Mouse (Mus musculus) limb, embryonic 12.5 days (tissue): ENCODE data around the gene Fry. TPM values are rescaled to one million over a fixed set of nuclear protein-coding genes. Genes with fewer than 3 reads are reported as not detected.

ENCODE experiments used
- ATAC-seq: fragments of 200-750 bp; cut with Nextera tagmentation; 2 replicates; pipeline ENCODE4 v1.8.0; 2017; ENCODE audit warnings: low read depth, moderate TSS enrichment; ENCODE audit not compliant: insufficient number of reproducible peaks, insufficient read depth, low FRiP score, low TSS enrichment
- H3K27ac ChIP-seq: fragments of 300-500 bp; sonication (generic); 2 replicates; pipeline ENCODE4 v1.5.1; 2016; ENCODE audit warnings: mild to moderate bottlenecking, moderate library complexity
- H3K27me3 ChIP-seq: fragments of 300-500 bp; sonication (generic); 2 replicates; pipeline ENCODE4 v1.6.1; 2016; ENCODE audit warnings: mild to moderate bottlenecking, moderate library complexity
- H3K36me3 ChIP-seq: fragments of 300-500 bp; sonication (generic); 2 replicates; pipeline ENCODE4 v1.6.1; 2016; ENCODE audit warnings: mild to moderate bottlenecking, moderate library complexity
- H3K4me1 ChIP-seq: fragments of 300-500 bp; sonication (generic); replicated peaks from 2 replicates; pipeline ENCODE4 v1.6.1; 2016
- H3K4me2 ChIP-seq: fragments of 300-500 bp; sonication (generic); 2 replicates; pipeline ENCODE4 v1.6.1; 2016; ENCODE audit warnings: mild to moderate bottlenecking, moderate library complexity
- H3K4me3 ChIP-seq: fragments of 300-500 bp; sonication (generic); replicated peaks from 2 replicates; pipeline ENCODE4 v1.5.1; 2016; ENCODE audit warnings: mild to moderate bottlenecking
- H3K9ac ChIP-seq: fragments of 300-500 bp; sonication (generic); replicated peaks from 2 replicates; pipeline ENCODE4 v1.6.1; 2016; ENCODE audit warnings: mild to moderate bottlenecking, moderate library complexity
- H3K9me3 ChIP-seq: fragments of 300-500 bp; sonication (generic); 2 replicates; pipeline ENCODE4 v1.6.1; 2016; ENCODE audit warnings: mild to moderate bottlenecking, moderate library complexity
- WGBS: fragments of 180-500 bp; shearing (Covaris S2); methylation state at CpG from one replicate; pipeline ENCODE4 v1.1.7; 2016; 5-methylcytosine and 5-hydroxymethylcytosine counted together
- polyA plus RNA-seq: library from polyadenylated mRNA; unstranded; fragments of >200 nt; fragmentation: Nextera tagmentation; extraction: Ambion mirVana; gene quantifications from 2 replicates; pipeline ENCODE4 v1.2.1, GENCODE M21; 2016

Fry gene
- polyA plus RNA-seq, 1 experiment from 2014 or later = 7.3 TPM

- WGBS = 2% methylated on average over 27 of the region's 29 CpGs
- Histone ChIP-seq H3K36me3 (no peaks in the 10 kb centered on the region), H3K4me2 (peak overlapping the region; percentile 82), H3K27me3 (0 out of 2 replicates have a peak, but pooled peaks cover 7% of the 10 kb centered on the region), H3K27ac (0 out of 2 replicates have a peak overlapping the region, but pooled peaks have one; percentile 41), H3K4me3 (peak overlapping the region; percentile 48), H3K4me1 (peaks cover 35% of the 10 kb centered on the region), H3K9me3 (no peaks in the 10 kb centered on the region), H3K9ac (peak overlapping the region; percentile 60)
- peak; percentile 70; the same call in 1 of the 2 replicates for ATAC-seq
Observed at GRCm38 (mm10) chr5:150259191-150260053, 141.0 kb downstream of the Fry start.

DNA sequence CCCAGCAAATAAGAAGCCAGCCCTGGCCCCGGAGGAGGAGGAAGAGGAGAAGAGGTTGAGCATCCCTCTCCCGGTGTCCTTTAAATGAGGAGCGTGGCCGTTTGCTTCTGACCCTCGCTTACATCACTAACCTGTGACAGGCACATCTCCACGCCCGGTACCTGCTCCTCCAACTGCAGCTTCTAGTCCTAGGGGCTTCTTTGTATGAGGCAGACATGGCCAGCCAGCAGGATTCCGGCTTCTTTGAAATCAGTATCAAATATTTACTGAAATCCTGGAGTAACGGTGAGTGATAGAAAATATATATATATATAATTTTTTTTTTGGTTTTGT is 141.6 kb downstream of the Fry start:
- peak overlapping the region; percentile 60 for H3K9ac ChIP-seq

GRCm38 (mm10) chr5:150261361-150261760 is 142.9 kb downstream of the Fry start:
- Histone ChIP-seq H3K27me3 (0 out of 2 replicates have a peak, but pooled peaks cover 7% of the 10 kb centered on the region), H3K4me2 (no peak overlapping the region), H3K9ac (no peak overlapping the region), H3K27ac (no peak overlapping the region), H3K36me3 (no peaks in the 10 kb centered on the region), H3K4me1 (peaks cover 51% of the 10 kb centered on the region), H3K4me3 (no peak overlapping the region), H3K9me3 (no peaks in the 10 kb centered on the region)
- WGBS = 36% methylated on average over 4 of the region's 4 CpGs
- no peak for ATAC-seq

More for the DNA sequence above, 141.6 kb downstream of the Fry start:
- 39% methylated on average over 9 of the region's 9 CpGs for WGBS
- Histone ChIP-seq H3K4me1 (peaks cover 39% of the 10 kb centered on the region), H3K4me3 (peak overlapping the region; percentile 48), H3K27ac (0 out of 2 replicates have a peak overlapping the region, but pooled peaks have one; percentile 41), H3K9me3 (no peaks in the 10 kb centered on the region), H3K36me3 (no peaks in the 10 kb centered on the region), H3K27me3 (0 out of 2 replicates have a peak, but pooled peaks cover 7% of the 10 kb centered on the region), H3K4me2 (peak overlapping the region; percentile 82)
- ATAC-seq = no peak

- Histone ChIP-seq H3K36me3 (no peaks in the 10 kb centered on the region), H3K4me1 (peaks cover 51% of the 10 kb centered on the region), H3K4me2 (peak overlapping the region; percentile 3; the same call in 1 of the 2 replicates), H3K4me3 (0 out of 2 replicates have a peak overlapping the region, but pooled peaks have one; percentile 6), H3K27ac (no peak overlapping the region), H3K27me3 (0 out of 2 replicates have a peak, but pooled peaks cover 7% of the 10 kb centered on the region), H3K9me3 (no peaks in the 10 kb centered on the region), H3K9ac (no peak overlapping the region)
- WGBS = 65% methylated on average over 16 of the region's 16 CpGs
- ATAC-seq = no peak
Observed at GRCm38 (mm10) chr5:150262046-150262716, 143.7 kb downstream of the Fry start.

GRCm38 (mm10) chr5:150262717-150263103 is 144.3 kb downstream of the Fry start:
- Histone ChIP-seq H3K4me3 (no peak overlapping the region), H3K27ac (no peak overlapping the region), H3K4me2 (peak overlapping the region; percentile 3; the same call in 1 of the 2 replicates), H3K4me1 (peaks cover 51% of the 10 kb centered on the region), H3K9me3 (no peaks in the 10 kb centered on the region), H3K9ac (no peak overlapping the region), H3K27me3 (0 out of 2 replicates have a peak, but pooled peaks cover 7% of the 10 kb centered on the region), H3K36me3 (no peaks in the 10 kb centered on the region)
- ATAC-seq = no peak
- 44% methylated on average over 5 of the region's 5 CpGs for WGBS

DNA sequence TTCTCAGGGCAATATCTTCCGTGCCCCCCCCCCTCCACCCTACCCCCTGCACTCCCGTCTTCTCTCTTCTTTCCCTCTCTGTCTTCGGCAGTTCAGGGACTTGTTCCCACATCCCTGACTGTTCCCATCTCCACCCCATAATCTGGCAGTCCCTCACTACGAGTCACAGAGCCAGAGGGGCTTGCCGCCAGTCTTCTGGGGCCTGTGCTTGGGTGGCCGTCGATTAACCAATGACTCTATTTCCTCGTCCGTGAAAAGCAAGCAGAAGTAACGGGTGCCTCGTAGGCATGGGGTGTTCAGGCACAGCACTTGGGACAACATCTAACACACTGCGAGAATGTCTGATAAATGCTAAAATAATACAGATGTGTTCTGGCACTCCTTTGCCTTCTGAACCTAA is 144.7 kb downstream of the Fry start:
- Histone ChIP-seq H3K4me1 (peaks cover 51% of the 10 kb centered on the region), H3K36me3 (no peaks in the 10 kb centered on the region), H3K27me3 (0 out of 2 replicates have a peak, but pooled peaks cover 3% of the 10 kb centered on the region), H3K9ac (no peak overlapping the region), H3K4me3 (no peak overlapping the region), H3K27ac (no peak overlapping the region), H3K9me3 (no peaks in the 10 kb centered on the region), H3K4me2 (no peak overlapping the region)
- no peak for ATAC-seq
- 68% methylated on average over 12 of the region's 12 CpGs for WGBS

DNA sequence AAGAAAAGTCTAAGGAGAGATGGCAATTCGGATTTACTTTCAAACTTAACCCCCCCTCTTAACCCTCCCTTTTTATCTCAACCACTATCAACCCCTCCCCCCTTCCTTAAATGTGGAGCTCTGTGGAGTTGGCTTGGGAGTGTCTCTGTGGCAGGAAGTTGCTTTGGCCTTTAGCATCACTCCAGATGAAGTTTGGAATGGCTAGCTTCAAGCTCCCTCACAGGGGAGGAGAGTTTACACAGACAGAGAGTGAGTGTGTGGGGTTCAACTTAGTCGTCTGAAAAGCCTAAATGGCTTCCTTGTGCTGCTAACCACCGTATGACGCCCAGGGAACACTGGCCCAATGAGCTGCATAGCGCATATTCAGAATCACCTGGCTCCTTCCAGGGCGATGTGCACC is 145.2 kb downstream of the Fry start:
- Histone ChIP-seq H3K9me3 (no peaks in the 10 kb centered on the region), H3K9ac (no peak overlapping the region), H3K4me1 (peaks cover 49% of the 10 kb centered on the region), H3K36me3 (no peaks in the 10 kb centered on the region), H3K4me3 (no peak overlapping the region), H3K27ac (no peak overlapping the region), H3K4me2 (no peak overlapping the region), H3K27me3 (no peaks in the 10 kb centered on the region)
- ATAC-seq = no peak
- 82% methylated on average over 6 of the region's 6 CpGs for WGBS

DNA sequence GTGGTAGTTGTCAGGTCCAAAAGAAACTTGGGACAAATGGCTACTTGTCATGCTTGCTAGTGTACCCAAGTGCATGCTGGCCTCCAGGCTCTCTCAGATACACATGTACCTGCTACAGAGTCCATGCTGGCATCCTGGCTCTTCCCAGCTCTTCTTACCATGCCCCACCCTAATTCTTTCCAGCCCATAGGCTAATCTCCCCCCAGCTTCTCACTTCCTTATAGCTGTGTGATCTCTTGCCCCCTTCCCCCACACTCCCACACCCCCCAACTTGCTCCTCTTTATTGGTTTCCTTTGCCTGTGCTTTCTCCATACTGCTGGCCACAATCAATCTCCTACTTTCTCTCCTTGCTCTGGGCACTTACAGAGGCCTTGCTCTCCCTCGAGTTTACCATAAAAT is 146.6 kb downstream of the Fry start:
- Histone ChIP-seq H3K4me3 (no peak overlapping the region), H3K36me3 (no peaks in the 10 kb centered on the region), H3K27ac (no peak overlapping the region), H3K27me3 (no peaks in the 10 kb centered on the region), H3K4me1 (peaks cover 36% of the 10 kb centered on the region), H3K9me3 (no peaks in the 10 kb centered on the region), H3K9ac (no peak overlapping the region), H3K4me2 (no peak overlapping the region)
- ATAC-seq = no peak
- 28% methylated on average over 1 of the region's 1 CpGs for WGBS

DNA sequence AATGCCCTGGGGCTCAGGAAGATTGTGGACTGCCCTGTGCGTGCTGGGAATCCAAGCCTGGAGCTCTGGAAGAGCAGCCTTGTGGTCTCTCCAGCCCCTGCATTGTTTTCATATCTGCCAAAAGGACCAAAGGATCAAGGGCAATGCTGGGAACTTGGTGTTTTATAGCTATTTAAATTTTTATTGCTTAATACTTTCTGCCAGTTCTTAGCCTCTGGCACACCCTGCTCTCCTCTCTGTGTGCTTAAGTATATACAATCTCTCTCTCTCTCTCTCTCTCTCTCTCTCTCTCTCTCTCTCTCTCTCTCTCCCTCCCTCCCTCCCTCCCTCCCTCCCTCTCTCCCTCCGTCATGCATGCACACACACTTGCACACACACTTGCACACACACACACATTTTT is 147.5 kb downstream of the Fry start:
- Histone ChIP-seq H3K4me2 (no peak overlapping the region), H3K9me3 (no peaks in the 10 kb centered on the region), H3K4me1 (peaks cover 35% of the 10 kb centered on the region), H3K4me3 (no peak overlapping the region), H3K9ac (no peak overlapping the region), H3K27ac (0 out of 2 replicates have a peak overlapping the region, but pooled peaks have one; percentile 24), H3K27me3 (no peaks in the 10 kb centered on the region), H3K36me3 (no peaks in the 10 kb centered on the region)
- ATAC-seq = no peak
- WGBS = 38% methylated on average over 2 of the region's 2 CpGs

- H3K4me3 ChIP-seq = no peak overlapping the region
- no peaks in the 10 kb centered on the region for H3K36me3 ChIP-seq
- H3K4me2 ChIP-seq = no peak overlapping the region
- H3K27ac ChIP-seq = no peak overlapping the region
- H3K4me1 ChIP-seq = peaks cover 23% of the 10 kb centered on the region; the same call in 1 of the 2 replicates
- no peak overlapping the region for H3K9ac ChIP-seq
- no peaks in the 10 kb centered on the region for H3K27me3 ChIP-seq
- WGBS = 83% methylated on average over 3 of the region's 3 CpGs
- no peak for ATAC-seq
- H3K9me3 ChIP-seq = no peaks in the 10 kb centered on the region
Observed at GRCm38 (mm10) chr5:150268261-150268660, 149.8 kb downstream of the Fry start.

DNA sequence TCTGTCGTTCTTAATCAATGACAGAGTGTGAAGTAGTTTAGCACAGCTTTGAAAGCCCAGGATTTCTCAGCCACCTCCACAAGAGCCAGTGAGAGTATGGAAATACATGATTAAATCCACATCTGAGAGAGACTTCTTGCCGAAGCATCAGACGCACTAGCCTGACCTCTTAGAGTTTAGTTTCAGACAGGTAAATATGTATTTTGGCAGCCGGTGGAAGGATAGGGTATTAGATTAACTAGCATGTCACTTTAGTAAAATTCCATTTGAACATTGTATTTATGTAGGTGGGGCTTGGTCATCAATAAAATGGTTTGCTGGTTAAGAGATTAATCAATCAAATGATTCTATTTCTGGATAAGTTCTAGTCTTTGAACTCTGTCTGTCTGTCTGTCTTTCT is 152.0 kb downstream of the Fry start:
- Histone ChIP-seq H3K9ac (no peak overlapping the region), H3K9me3 (no peaks in the 10 kb centered on the region), H3K4me3 (no peak overlapping the region), H3K27ac (no peak overlapping the region), H3K4me2 (no peak overlapping the region), H3K36me3 (no peaks in the 10 kb centered on the region), H3K27me3 (no peaks in the 10 kb centered on the region), H3K4me1 (peaks cover 7% of the 10 kb centered on the region; the same call in 1 of the 2 replicates)
- ATAC-seq = no peak
- 73% methylated on average over 4 of the region's 4 CpGs for WGBS
